Mouse (Mus musculus) heart, postnatal 0 days (tissue): ENCODE data around the gene Erbin. TPM values are rescaled to one million over a fixed set of nuclear protein-coding genes. Genes with fewer than 3 reads are reported as not detected.

Experiments
- ATAC-seq: fragments of 200-750 bp; cut with Nextera tagmentation; 2 replicates; pipeline ENCODE4 v1.8.0; 2017; ENCODE audit warnings: low read depth, moderate number of reproducible peaks, moderate library complexity; ENCODE audit not compliant: insufficient read depth
- DNase-seq: peaks from one replicate; pipeline ENCODE4 v3.0.0-alpha.2; 2016; ENCODE audit warnings: low spot score
- H3K27ac ChIP-seq: fragments of 300-500 bp; sonication (generic); 2 replicates; pipeline ENCODE4 v1.5.1; 2014; ENCODE audit warnings: low read depth, mild to moderate bottlenecking
- H3K27me3 ChIP-seq: fragments of 300-500 bp; sonication (generic); 2 replicates; pipeline ENCODE4 v1.6.1; 2014; ENCODE audit warnings: low read length, mixed read lengths; ENCODE audit not compliant: control insufficient read depth, insufficient read depth
- H3K36me3 ChIP-seq: fragments of 300-500 bp; sonication (generic); replicated peaks from 2 replicates; pipeline ENCODE4 v1.6.1; 2014; ENCODE audit warnings: low read length, mixed read lengths; ENCODE audit not compliant: control insufficient read depth, insufficient read depth
- H3K4me1 ChIP-seq: fragments of 300-500 bp; sonication (generic); 2 replicates; pipeline ENCODE4 v1.6.1; 2014; ENCODE audit warnings: antibody characterized with exemption; ENCODE audit not compliant: control insufficient read depth, insufficient read depth
- H3K4me2 ChIP-seq: fragments of 300-500 bp; sonication (generic); 2 replicates; pipeline ENCODE4 v1.6.1; 2014; ENCODE audit warnings: low read depth, mild to moderate bottlenecking, low read length, moderate library complexity
- H3K4me3 ChIP-seq: fragments of 300-500 bp; sonication (generic); 2 replicates; pipeline ENCODE4 v1.5.1; 2014; ENCODE audit warnings: low read depth, low read length
- H3K9ac ChIP-seq: fragments of 300-500 bp; sonication (generic); replicated peaks from 2 replicates; pipeline ENCODE4 v1.6.1; 2014; ENCODE audit warnings: low read depth, low read length, mixed read lengths
- H3K9me3 ChIP-seq: fragments of 300-500 bp; sonication (generic); replicated peaks from 2 replicates; pipeline ENCODE4 v1.6.1; 2016; ENCODE audit warnings: low read length; ENCODE audit not compliant: control insufficient read depth
- CTCF ChIP-seq: IDR thresholded peaks from 2 replicates; pipeline ENCODE4 v1.5.1; 2016; ENCODE audit warnings: antibody characterized with exemption, control low read depth, low read depth
- EP300 ChIP-seq: IDR thresholded peaks from 2 replicates; pipeline ENCODE4 v1.6.1; 2016; ENCODE audit warnings: antibody characterized with exemption, low read depth
- WGBS: fragments of 180-500 bp; shearing (Covaris S2); extraction: QIAGEN DNeasy Blood & Tissue Kit; methylation state at CpG from one replicate; pipeline ENCODE4 v1.1.7; 2014; 5-methylcytosine and 5-hydroxymethylcytosine counted together
- polyA plus RNA-seq: library from polyadenylated mRNA; unstranded; fragments of >200 nt; fragmentation: Nextera tagmentation; extraction: Ambion mirVana; gene quantifications from 2 replicates; pipeline ENCODE4 v1.2.1, GENCODE M21; 2015
- total RNA-seq: library from RNA; depleted of rRNA; stranded (reverse); fragments of >200 nt; gene quantifications from 2 replicates; pipeline ENCODE4 v1.2.3, GENCODE M21; 2014; ENCODE audit warnings: low replicate concordance; rRNA removed

Gene Erbin
- total and polyA plus RNA-seq, 2 experiments from 2014 or later = 10.9 to 30.2 TPM

- Histone ChIP-seq H3K27me3 (no peaks in the 10 kb centered on the region), H3K4me1 (peaks cover 18% of the 10 kb centered on the region), H3K36me3 (no peaks in the 10 kb centered on the region), H3K27ac (peak within 1 kb of the TSS; percentile 97), H3K9ac (peak within 1 kb of the TSS; percentile 75), H3K9me3 (no peaks in the 10 kb centered on the region), H3K4me2 (peak within 1 kb of the TSS; percentile 72), H3K4me3 (peak within 1 kb of the TSS; percentile 68)
- ATAC-seq (peak; percentile 95), DNase-seq (peak; percentile 89)
- under 1% methylated on average over 71 of the region's 81 CpGs for WGBS
- TF ChIP-seq EP300 = 0 out of 2 replicates have a peak, but pooled peaks have one; percentile 33
- no peak for TF ChIP-seq CTCF
Observed at GRCm38 (mm10) chr13:103774119-103774757, 146.1 kb downstream of the Erbin start, which contains the start of gene Srek1. TSS of gene Srek1 (minus strand) at chr13:103774608.

GRCm38 (mm10) chr13:103773407-103774118, 146.8 kb downstream of the Erbin start:
- DNase-seq (peak; percentile 79), ATAC-seq (peak; percentile 73)
- Histone ChIP-seq H3K4me2 (peak overlapping the region; percentile 72), H3K36me3 (no peaks in the 10 kb centered on the region; the same call in 1 of the 2 replicates), H3K4me3 (peak overlapping the region; percentile 68), H3K4me1 (peaks cover 18% of the 10 kb centered on the region), H3K27me3 (no peaks in the 10 kb centered on the region), H3K9me3 (no peaks in the 10 kb centered on the region), H3K27ac (peak overlapping the region; percentile 97), H3K9ac (peak overlapping the region; percentile 75)
- under 1% methylated on average over 36 of the region's 36 CpGs for WGBS
- no peak; the same call in 1 of the 2 replicates for TF ChIP-seq EP300
- TF ChIP-seq CTCF = no peak

- 22% methylated on average over 5 of the region's 5 CpGs for WGBS
- ATAC-seq = no peak
- H3K27ac ChIP-seq = peak overlapping the region; percentile 97; the same call in 1 of the 2 replicates
Observed at GRCm38 (mm10) chr13:103772917-103773316, 147.4 kb downstream of the Erbin start.

GRCm38 (mm10) chr13:103770821-103771220, 149.5 kb downstream of the Erbin start:
- H3K4me1 ChIP-seq = peaks cover 18% of the 10 kb centered on the region
- no peak overlapping the region for H3K4me2 ChIP-seq
- peaks cover 10% of the 10 kb centered on the region for H3K36me3 ChIP-seq
- no peak for DNase-seq
- ATAC-seq = no peak
- no peak overlapping the region for H3K9ac ChIP-seq
- H3K4me3 ChIP-seq = no peak overlapping the region
- H3K9me3 ChIP-seq = no peaks in the 10 kb centered on the region
- TF ChIP-seq CTCF = no peak
- TF ChIP-seq EP300 = no peak
- no peak overlapping the region for H3K27ac ChIP-seq
- H3K27me3 ChIP-seq = no peaks in the 10 kb centered on the region

More at GRCm38 (mm10) chr13:103772917-103773316, 147.4 kb downstream of the Erbin start:
- no peak for TF ChIP-seq EP300
- no peak for TF ChIP-seq CTCF
- peak overlapping the region; percentile 72 for H3K4me2 ChIP-seq
- peak overlapping the region; percentile 68 for H3K4me3 ChIP-seq
- no peaks in the 10 kb centered on the region for H3K27me3 ChIP-seq
- H3K9me3 ChIP-seq = no peaks in the 10 kb centered on the region
- H3K4me1 ChIP-seq = peaks cover 18% of the 10 kb centered on the region
- DNase-seq = no peak
- H3K9ac ChIP-seq = peak overlapping the region; percentile 40
- H3K36me3 ChIP-seq = no peaks in the 10 kb centered on the region; the same call in 1 of the 2 replicates

Other genes starting within 250 kb of the Erbin start
- 24.4 and 25.5 TPM in 2 replicates for gene Srek1, start 145.9 kb downstream of the Erbin start, total RNA-seq
- gene Srek1, start 145.9 kb downstream of the Erbin start, polyA plus RNA-seq = 28.0 and 34.8 TPM in 2 replicates
- gene Nln, start 189.1 kb upstream of the Erbin start, total RNA-seq = 31.1 and 42.2 TPM in 2 replicates
- gene Nln, start 189.1 kb upstream of the Erbin start, polyA plus RNA-seq = 16.2 and 17.0 TPM in 2 replicates
- gene Sgtb, start 189.2 kb upstream of the Erbin start, total RNA-seq = 1.1 and 1.6 TPM in 2 replicates
- gene Sgtb, start 189.2 kb upstream of the Erbin start, polyA plus RNA-seq = 1.1 TPM in 2 replicates